Mouse (Mus musculus): ENCODE data around the gene Hikeshi. TPM values are rescaled to one million over a fixed set of nuclear protein-coding genes. Genes with fewer than 3 reads are reported as not detected.

Gene Hikeshi
- total RNA-seq, 2 experiments from 2014 or later: 85.0 to 105 TPM

- DNase-seq (ENCODE audit: extremely low spot score in 1 of 2, low spot score in 1 of 2): no peak
These were observed 24.3 kb downstream of the Hikeshi start for GRCm38 (mm10) chr7:89916711-89917110.

DNA sequence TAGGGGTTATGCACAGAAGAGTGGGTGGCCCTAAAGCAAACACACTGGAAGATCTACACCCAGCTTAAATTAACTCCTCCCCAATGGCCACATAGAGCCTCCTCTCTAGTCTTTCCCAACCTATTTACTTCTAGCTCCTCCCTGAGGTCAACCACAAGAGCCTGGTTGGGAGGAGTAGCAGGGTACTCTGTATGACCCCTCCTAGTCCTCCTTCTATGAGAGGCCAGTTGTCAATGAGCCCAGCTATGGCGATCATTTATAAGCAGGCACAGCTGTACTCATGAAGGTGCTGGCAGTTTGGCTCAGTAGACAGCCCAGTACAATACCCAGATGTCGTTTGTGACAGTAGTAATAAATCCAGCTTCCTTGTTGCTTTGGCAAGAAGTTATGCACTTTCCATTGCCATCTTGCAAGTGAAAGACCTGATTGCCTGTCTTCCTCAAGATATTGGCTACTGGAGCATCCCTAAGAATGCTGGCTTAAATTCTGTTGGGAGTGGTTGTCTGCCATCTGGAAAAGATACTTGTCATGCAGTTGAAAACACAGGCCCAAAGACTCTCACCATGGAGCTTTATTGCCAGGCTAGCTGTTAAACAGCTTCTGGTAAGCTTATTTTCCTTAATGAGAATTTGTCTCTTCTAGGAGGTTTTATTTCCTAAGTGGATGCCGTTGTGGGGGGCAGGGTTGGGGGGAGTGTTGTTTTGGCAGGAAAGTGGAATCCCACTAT is 27.4 kb downstream of the Hikeshi start:
- no peak for DNase-seq (ENCODE audit: extremely low spot score in 1 of 2, low spot score in 1 of 2)

DNA sequence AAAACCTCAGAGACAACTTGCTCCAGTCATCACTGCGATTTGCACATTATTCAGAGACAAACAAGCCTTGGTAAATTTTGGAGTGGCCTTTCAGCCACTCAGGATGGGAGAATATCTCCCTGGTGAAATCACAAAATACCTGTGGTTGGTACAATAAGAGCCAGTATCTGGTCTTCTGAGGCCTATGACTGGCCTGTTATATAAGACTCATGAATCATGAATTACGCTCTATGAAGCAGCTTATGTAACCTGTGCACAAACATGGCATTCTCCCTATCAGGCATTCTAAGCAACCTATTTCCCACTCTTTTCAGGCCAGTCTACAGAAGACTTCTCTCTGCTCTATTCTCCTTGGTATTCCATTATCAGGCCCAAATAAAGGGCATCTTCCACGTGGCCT is 28.6 kb downstream of the Hikeshi start:
- DNase-seq (ENCODE audit: extremely low spot score in 1 of 2, low spot score in 1 of 2): no peak

DNA sequence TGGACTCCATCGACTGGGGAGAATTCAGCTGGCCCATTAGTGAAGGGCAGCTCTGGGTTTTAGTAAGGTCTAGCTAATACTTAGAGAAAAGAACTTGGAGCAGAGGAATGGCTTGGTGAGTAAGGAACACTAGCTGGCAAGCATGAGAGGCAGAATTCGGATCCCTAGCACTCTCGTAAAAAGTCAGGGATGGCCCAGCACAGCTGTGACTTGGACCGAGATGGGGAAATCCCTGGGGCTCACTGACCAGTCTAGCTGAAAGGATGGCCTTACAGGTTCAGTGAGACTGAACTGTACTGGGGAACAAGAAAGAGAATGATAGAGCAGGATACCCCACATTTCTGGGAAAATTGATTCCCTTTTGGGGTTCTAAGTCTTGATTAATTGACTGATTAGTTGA is 31.3 kb downstream of the Hikeshi start:
- no peak for DNase-seq (ENCODE audit: extremely low spot score in 1 of 2, low spot score in 1 of 2)

- DNase-seq (ENCODE audit: extremely low spot score in 1 of 2, low spot score in 1 of 2): no peak
These were observed 31.9 kb downstream of the Hikeshi start for GRCm38 (mm10) chr7:89908899-89909621.

- DNase-seq (ENCODE audit: extremely low spot score in 1 of 2, low spot score in 1 of 2): no peak
These were observed 32.6 kb downstream of the Hikeshi start for GRCm38 (mm10) chr7:89908421-89908820.

DNA sequence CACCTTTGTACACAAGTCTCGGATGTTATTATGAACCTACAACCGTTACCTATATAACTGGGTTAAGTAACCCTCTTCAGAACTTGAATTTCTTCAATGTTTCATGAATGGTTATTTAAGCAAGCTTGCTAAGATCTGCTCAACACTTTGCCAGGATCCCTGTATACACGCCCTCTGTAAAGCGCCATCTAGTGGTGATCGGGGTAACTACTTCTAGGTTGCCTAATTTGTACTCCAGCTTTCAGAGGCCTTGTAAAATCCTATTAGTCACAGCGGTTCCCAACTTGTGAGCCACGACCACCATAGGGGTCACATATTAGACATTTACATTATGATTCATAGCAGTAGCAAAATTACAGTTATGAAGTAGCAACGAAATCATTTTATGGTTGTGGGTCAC is 33.1 kb downstream of the Hikeshi start:
- peak; percentile 65 to 88 for DNase-seq (ENCODE audit: extremely low spot score in 1 of 2, low spot score in 1 of 2)

GRCm38 (mm10) chr7:89903442-89904343 is 37.3 kb downstream of the Hikeshi start, which contains the start of gene Ccdc81:
TSS of gene Ccdc81 (minus strand) at chr7:89903629.
- no peak for DNase-seq (ENCODE audit: extremely low spot score in 1 of 2, low spot score in 1 of 2)

DNA sequence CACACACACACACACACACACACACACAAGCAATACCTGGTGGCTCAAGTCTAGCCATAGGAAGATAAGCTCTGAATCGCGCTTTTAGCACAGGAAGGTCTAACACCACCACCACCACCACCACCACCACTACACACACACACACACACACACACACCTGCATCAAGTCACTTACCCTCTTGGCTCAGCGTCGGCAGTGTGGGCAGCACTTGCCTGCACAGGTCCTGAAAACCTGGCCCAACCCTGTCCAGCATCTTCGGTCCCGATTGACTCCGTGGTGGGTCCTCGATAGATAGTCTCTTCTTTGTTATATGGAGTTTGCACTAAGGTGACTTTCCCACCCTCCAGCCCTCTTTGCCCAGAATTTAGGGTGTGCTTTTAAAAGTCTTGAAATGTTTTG is 38.0 kb downstream of the Hikeshi start:
- no peak for DNase-seq (ENCODE audit: extremely low spot score in 1 of 2, low spot score in 1 of 2)

GRCm38 (mm10) chr7:89891856-89892255 is 49.1 kb downstream of the Hikeshi start:
- peak in 1 of 2 experiments; percentile 10 for DNase-seq (ENCODE audit: extremely low spot score in 1 of 2, low spot score in 1 of 2)

DNA sequence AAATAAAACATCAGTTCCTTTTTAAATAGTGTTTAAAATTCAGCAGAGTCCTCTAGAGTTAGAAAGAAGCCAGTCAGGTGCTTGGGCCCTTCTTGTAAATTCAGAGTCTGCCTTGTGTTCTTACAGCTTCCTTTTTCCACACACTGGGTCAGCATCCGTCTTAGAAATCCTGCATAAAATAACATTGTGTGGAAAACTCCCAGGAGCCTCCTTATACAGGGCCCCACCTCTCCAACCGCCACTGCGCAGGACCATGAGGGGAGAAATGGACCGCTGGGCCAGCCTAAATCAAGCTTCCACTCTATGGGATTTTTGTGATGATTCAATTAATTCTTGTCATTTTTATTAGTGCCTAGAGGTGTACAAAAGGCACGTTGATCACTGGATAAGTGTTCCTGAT is 49.6 kb downstream of the Hikeshi start:
- no peak for DNase-seq (ENCODE audit: extremely low spot score in 1 of 2, low spot score in 1 of 2)

DNA sequence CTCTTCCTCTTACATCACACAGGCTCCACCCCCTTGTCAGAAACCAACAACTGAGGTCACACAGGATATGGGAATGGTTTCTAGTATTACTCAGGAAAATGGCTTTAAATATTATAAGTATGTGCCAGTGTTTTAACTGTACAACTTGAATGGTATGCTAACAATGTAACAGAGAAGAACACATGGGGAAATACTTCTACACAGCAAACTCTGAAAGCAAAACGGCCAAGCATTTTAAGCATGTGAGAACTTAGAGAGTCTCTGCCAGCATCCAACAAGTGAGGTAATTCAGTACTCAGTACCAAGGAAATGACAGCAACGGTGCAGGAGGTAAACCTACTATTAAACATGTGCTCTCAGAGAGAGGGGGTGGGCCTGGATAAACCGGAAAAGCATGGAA is 56.5 kb downstream of the Hikeshi start:
- DNase-seq (ENCODE audit: extremely low spot score in 1 of 2, low spot score in 1 of 2): no peak

DNA sequence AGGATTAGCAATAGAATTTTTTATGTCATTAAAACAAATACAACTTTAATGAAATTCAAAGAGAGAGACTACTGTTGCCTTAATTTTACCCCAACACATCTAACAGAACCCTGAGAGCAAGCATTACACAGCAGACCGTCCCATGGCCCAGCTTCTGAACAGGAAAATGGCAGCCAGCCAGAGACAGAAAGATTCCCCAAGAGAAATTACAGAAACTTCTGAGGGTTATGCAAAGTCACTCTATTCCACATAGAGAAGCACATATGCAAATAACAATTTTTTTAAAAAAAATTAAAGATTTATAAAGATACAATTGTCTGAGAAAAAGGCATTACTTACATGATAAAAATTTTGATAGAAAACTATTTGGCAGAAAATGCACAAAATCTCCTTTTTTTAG is 61.3 kb downstream of the Hikeshi start:
- no peak for DNase-seq (ENCODE audit: extremely low spot score in 1 of 2, low spot score in 1 of 2)

Other genes with a start within 250 kb of the Hikeshi start
- gene Ccdc81, start 37.6 kb downstream of the Hikeshi start, total RNA-seq (2021): under 1 TPM; 0.42 to 0.52 TPM
- gene Eed, start 39.8 kb upstream of the Hikeshi start, total RNA-seq (2021): 10 to 100 TPM; 33.6 to 40.3 TPM
- 100 to 1,000 TPM; 145 to 155 TPM for gene Picalm, start 189.0 kb upstream of the Hikeshi start, total RNA-seq (2021)